Mouse (Mus musculus) heart, embryonic 15.5 days (tissue): ENCODE measurements around the gene H2al2a. TPM values are rescaled to one million over a fixed set of nuclear protein-coding genes. Genes with fewer than 3 reads are reported as not detected.

Experiments used
- ATAC-seq: fragments of 200-750 bp; cut with Nextera tagmentation; replicated peaks from 2 replicates; pipeline ENCODE4 v1.8.0; 2017; ENCODE audit warnings: low read depth, moderate TSS enrichment; ENCODE audit not compliant: insufficient number of reproducible peaks, insufficient read depth, low FRiP score
- H3K27ac ChIP-seq: fragments of 300-500 bp; sonication (generic); 2 replicates; pipeline ENCODE4 v1.5.1; 2015; ENCODE audit warnings: mild to moderate bottlenecking, inconsistent platforms
- H3K27me3 ChIP-seq: fragments of 300-500 bp; sonication (generic); 2 replicates; pipeline ENCODE4 v1.6.1; 2015; ENCODE audit warnings: inconsistent platforms
- H3K36me3 ChIP-seq: fragments of 300-500 bp; sonication (generic); 2 replicates; pipeline ENCODE4 v1.6.1; 2015; ENCODE audit warnings: mild to moderate bottlenecking, inconsistent platforms
- H3K4me1 ChIP-seq: fragments of 300-500 bp; sonication (generic); replicated peaks from 2 replicates; pipeline ENCODE4 v1.6.1; 2015; ENCODE audit warnings: inconsistent platforms
- H3K4me2 ChIP-seq: fragments of 300-500 bp; sonication (generic); 2 replicates; pipeline ENCODE4 v1.6.1; 2015; ENCODE audit warnings: inconsistent platforms, mild to moderate bottlenecking, moderate library complexity
- H3K4me3 ChIP-seq: fragments of 300-500 bp; sonication (generic); 2 replicates; pipeline ENCODE4 v1.5.1; 2015; ENCODE audit warnings: mild to moderate bottlenecking, inconsistent platforms
- H3K9ac ChIP-seq: fragments of 300-500 bp; sonication (generic); 2 replicates; pipeline ENCODE4 v1.6.1; 2015; ENCODE audit warnings: mild to moderate bottlenecking, inconsistent platforms
- H3K9me3 ChIP-seq: fragments of 300-500 bp; sonication (generic); replicated peaks from 2 replicates; pipeline ENCODE4 v1.6.1; 2016; ENCODE audit warnings: inconsistent platforms
- WGBS: fragments of 180-500 bp; shearing (Covaris S2); methylation state at CpG from one replicate; pipeline ENCODE4 v1.1.7; 2015; ENCODE audit warnings: mixed read lengths; 5-methylcytosine and 5-hydroxymethylcytosine counted together
- polyA plus RNA-seq: library from polyadenylated mRNA; unstranded; fragments of >200 nt; fragmentation: Nextera tagmentation; extraction: Ambion mirVana; gene quantifications from 2 replicates; pipeline ENCODE4 v1.2.1, GENCODE M21; 2015

The H2al2a gene
- not detected in 2 replicates for polyA plus RNA-seq

- no peaks in the 10 kb centered on the region for H3K9me3 ChIP-seq
- ATAC-seq, result no peak
- H3K4me1 ChIP-seq, result no peaks in the 10 kb centered on the region
- no peak within 1 kb of the TSS for H3K27ac ChIP-seq
- no peak within 1 kb of the TSS for H3K9ac ChIP-seq
- no peaks in the 10 kb centered on the region for H3K27me3 ChIP-seq
- H3K4me3 ChIP-seq, result no peak within 1 kb of the TSS
- no peaks in the 10 kb centered on the region for H3K36me3 ChIP-seq
- no peak within 1 kb of the TSS for H3K4me2 ChIP-seq
Observed at GRCm38 (mm10) chr2:17996858-17997257, at the start of gene H2al2a. H2al2a (minus strand) TSS chr2:17996958.

GRCm38 (mm10) chr2:18046186-18046585 is 49.4 kb upstream of the H2al2a start:
- peak overlapping the region; percentile 95 for H3K4me3 ChIP-seq
- no peak for ATAC-seq
- no peaks in the 10 kb centered on the region for H3K9me3 ChIP-seq
- H3K4me2 ChIP-seq, result peak overlapping the region; percentile 76
- peak overlapping the region; percentile 99 for H3K9ac ChIP-seq
- H3K36me3 ChIP-seq, result no peaks in the 10 kb centered on the region
- H3K27ac ChIP-seq, result peak overlapping the region; percentile 99
- WGBS, result under 1% methylated on average over 4 of the region's 4 CpGs
- H3K27me3 ChIP-seq, result no peaks in the 10 kb centered on the region
- peaks cover 37% of the 10 kb centered on the region for H3K4me1 ChIP-seq

GRCm38 (mm10) chr2:18045781-18046181 is 49.0 kb upstream of the H2al2a start:
- ATAC-seq, result no peak
- H3K36me3 ChIP-seq, result no peaks in the 10 kb centered on the region
- peak overlapping the region; percentile 95 for H3K4me3 ChIP-seq
- no peaks in the 10 kb centered on the region for H3K9me3 ChIP-seq
- 23% methylated on average over 6 of the region's 6 CpGs for WGBS
- peak overlapping the region; percentile 99 for H3K9ac ChIP-seq
- H3K27ac ChIP-seq, result peak overlapping the region; percentile 99
- peaks cover 41% of the 10 kb centered on the region for H3K4me1 ChIP-seq
- H3K4me2 ChIP-seq, result peak overlapping the region; percentile 76
- no peaks in the 10 kb centered on the region for H3K27me3 ChIP-seq

GRCm38 (mm10) chr2:18045143-18045780 is 48.5 kb upstream of the H2al2a start:
- no peaks in the 10 kb centered on the region for H3K36me3 ChIP-seq
- ATAC-seq, result no peak
- H3K4me1 ChIP-seq, result peaks cover 46% of the 10 kb centered on the region
- no peaks in the 10 kb centered on the region for H3K9me3 ChIP-seq
- no peaks in the 10 kb centered on the region for H3K27me3 ChIP-seq
- peak overlapping the region; percentile 99; the same call in 1 of the 2 replicates for H3K27ac ChIP-seq
- WGBS, result 17% methylated on average over 7 of the region's 7 CpGs
- H3K4me3 ChIP-seq, result peak overlapping the region; percentile 95
- peak overlapping the region; percentile 76 for H3K4me2 ChIP-seq
- H3K9ac ChIP-seq, result peak overlapping the region; percentile 99

GRCm38 (mm10) chr2:18041199-18041885 is 44.6 kb upstream of the H2al2a start:
- 24% methylated on average over 14 of the region's 14 CpGs for WGBS
- peak overlapping the region; percentile 7; the same call in 1 of the 2 replicates for H3K4me3 ChIP-seq
- ATAC-seq, result no peak
- no peaks in the 10 kb centered on the region for H3K9me3 ChIP-seq
- H3K4me1 ChIP-seq, result peaks cover 50% of the 10 kb centered on the region
- H3K27me3 ChIP-seq, result no peaks in the 10 kb centered on the region
- H3K4me2 ChIP-seq, result peak overlapping the region; percentile 49
- peak overlapping the region; percentile 37 for H3K9ac ChIP-seq
- H3K36me3 ChIP-seq, result no peaks in the 10 kb centered on the region
- peak overlapping the region; percentile 64 for H3K27ac ChIP-seq

- no peaks in the 10 kb centered on the region for H3K36me3 ChIP-seq
- H3K4me2 ChIP-seq, result peak overlapping the region; percentile 66
- H3K4me1 ChIP-seq, result peaks cover 50% of the 10 kb centered on the region
- WGBS, result 49% methylated on average over 27 of the region's 27 CpGs
- H3K9ac ChIP-seq, result no peak overlapping the region
- H3K9me3 ChIP-seq, result no peaks in the 10 kb centered on the region
- H3K4me3 ChIP-seq, result peak overlapping the region; percentile 7; the same call in 1 of the 2 replicates
- peak; percentile 53; the same call in 1 of the 2 replicates for ATAC-seq
- H3K27me3 ChIP-seq, result no peaks in the 10 kb centered on the region
- H3K27ac ChIP-seq, result peak overlapping the region; percentile 64
Observed at GRCm38 (mm10) chr2:18040347-18041160, 43.8 kb upstream of the H2al2a start.

GRCm38 (mm10) chr2:18039566-18040290 is 43.0 kb upstream of the H2al2a start:
- H3K4me3 ChIP-seq, result peak overlapping the region; percentile 32
- ATAC-seq, result 0 out of 2 replicates have a peak, but pooled peaks have one; percentile 45
- H3K27ac ChIP-seq, result peak overlapping the region; percentile 52; the same call in 1 of the 2 replicates
- no peaks in the 10 kb centered on the region for H3K36me3 ChIP-seq
- peak overlapping the region; percentile 49 for H3K9ac ChIP-seq
- no peaks in the 10 kb centered on the region for H3K9me3 ChIP-seq
- H3K4me2 ChIP-seq, result peak overlapping the region; percentile 66
- WGBS, result 17% methylated on average over 46 of the region's 46 CpGs
- peaks cover 50% of the 10 kb centered on the region for H3K4me1 ChIP-seq
- no peaks in the 10 kb centered on the region for H3K27me3 ChIP-seq

GRCm38 (mm10) chr2:18038895-18039371 is 42.2 kb upstream of the H2al2a start:
- no peaks in the 10 kb centered on the region for H3K36me3 ChIP-seq
- no peak overlapping the region for H3K9ac ChIP-seq
- WGBS, result 73% methylated on average over 10 of the region's 10 CpGs
- H3K27ac ChIP-seq, result no peak overlapping the region
- no peak overlapping the region for H3K4me3 ChIP-seq
- peak overlapping the region; percentile 66 for H3K4me2 ChIP-seq
- peaks cover 44% of the 10 kb centered on the region for H3K4me1 ChIP-seq
- H3K27me3 ChIP-seq, result no peaks in the 10 kb centered on the region
- H3K9me3 ChIP-seq, result no peaks in the 10 kb centered on the region
- ATAC-seq, result no peak

- Histone ChIP-seq H3K4me2 (no peak overlapping the region), H3K4me3 (no peak overlapping the region), H3K27ac (no peak overlapping the region), H3K36me3 (no peaks in the 10 kb centered on the region), H3K9ac (no peak overlapping the region), H3K4me1 (peaks cover 42% of the 10 kb centered on the region), H3K9me3 (no peaks in the 10 kb centered on the region), H3K27me3 (no peaks in the 10 kb centered on the region)
- 59% methylated on average over 3 of the region's 3 CpGs for WGBS
- no peak for ATAC-seq
Observed at GRCm38 (mm10) chr2:18038141-18038752, 41.5 kb upstream of the H2al2a start.

GRCm38 (mm10) chr2:18037491-18037890 is 40.7 kb upstream of the H2al2a start, which contains the start of gene A930004D18Rik:
A930004D18Rik (minus strand) TSS chr2:18037737.
- Histone ChIP-seq H3K27me3 (no peaks in the 10 kb centered on the region), H3K4me2 (no peak within 1 kb of the TSS), H3K4me1 (peaks cover 39% of the 10 kb centered on the region), H3K36me3 (no peaks in the 10 kb centered on the region), H3K27ac (no peak within 1 kb of the TSS), H3K9me3 (no peaks in the 10 kb centered on the region), H3K9ac (no peak within 1 kb of the TSS), H3K4me3 (no peak within 1 kb of the TSS)
- ATAC-seq, result no peak
- WGBS, result 61% methylated on average over 2 of the region's 2 CpGs
